Mouse (Mus musculus): ENCODE data around the gene Vars.
A peak's percentile ranks its signal among the peaks of the same experiment; 100 is the strongest.
"Not testable (repeated sequence)": the region's sequence is repeated elsewhere in the genome, so short reads cannot be mapped to it uniquely, and the experiment has no call there.

Vars gene

GRCm38 (mm10) chr17:35000717-35001451 is at the start of gene Vars:
Vars (plus strand) TSS chr17:35000987.
- DNase-seq = peak; percentile 88 to 92

GRCm38 (mm10) chr17:34951636-34952377 is 49.0 kb upstream of the Vars start:
- DNase-seq = no peak

GRCm38 (mm10) chr17:34952378-34953040 is 48.3 kb upstream of the Vars start:
- peak; percentile 93 to 95 for DNase-seq

GRCm38 (mm10) chr17:34953258-34953657 is 47.5 kb upstream of the Vars start:
- no peak for DNase-seq

GRCm38 (mm10) chr17:34953904-34954303 is 46.9 kb upstream of the Vars start:
- DNase-seq = no peak

GRCm38 (mm10) chr17:34954831-34955230 is 46.0 kb upstream of the Vars start:
- DNase-seq = no peak

GRCm38 (mm10) chr17:34955884-34956283 is 44.9 kb upstream of the Vars start:
- no peak for DNase-seq

- DNase-seq = no peak
These were observed 44.4 kb upstream of the Vars start for GRCm38 (mm10) chr17:34956340-34956739.

- not testable (repeated sequence) for DNase-seq
These were observed 43.5 kb upstream of the Vars start for GRCm38 (mm10) chr17:34957291-34957690.

- not testable (repeated sequence) for DNase-seq
These were observed 42.8 kb upstream of the Vars start for GRCm38 (mm10) chr17:34957966-34958365.

- peak in 1 of 2 experiments; percentile 45 for DNase-seq
These were observed 42.1 kb upstream of the Vars start for GRCm38 (mm10) chr17:34958734-34959129.

- DNase-seq = peak; percentile 77 to 79
These were observed 41.5 kb upstream of the Vars start, which contains the start of gene Hspa1b for GRCm38 (mm10) chr17:34959130-34959778. Hspa1b (minus strand) TSS chr17:34959238.

GRCm38 (mm10) chr17:34959881-34960515 is 40.8 kb upstream of the Vars start:
- no peak for DNase-seq

- DNase-seq = no peak
These were observed 39.9 kb upstream of the Vars start for GRCm38 (mm10) chr17:34960702-34961493.

GRCm38 (mm10) chr17:34962125-34962524 is 38.7 kb upstream of the Vars start:
- no peak for DNase-seq

- no peak for DNase-seq
These were observed 37.9 kb upstream of the Vars start for GRCm38 (mm10) chr17:34962841-34963240.

GRCm38 (mm10) chr17:34964640-34965049 is 36.1 kb upstream of the Vars start:
- no peak for DNase-seq

GRCm38 (mm10) chr17:34965627-34966026 is 35.2 kb upstream of the Vars start:
- DNase-seq = no peak

- not testable (repeated sequence) for DNase-seq
These were observed 31.0 kb upstream of the Vars start, which contains the start of gene Gm20481 for GRCm38 (mm10) chr17:34969822-34970221. Gm20481 (plus strand) TSS chr17:34969912.

GRCm38 (mm10) chr17:34970850-34971249 is 29.9 kb upstream of the Vars start:
- DNase-seq = not testable (repeated sequence)

GRCm38 (mm10) chr17:34971694-34972068 is 29.1 kb upstream of the Vars start:
- peak in 1 of 2 experiments; percentile 24 for DNase-seq
